Mouse (Mus musculus): Measurements from ENCODE around the gene Sirpa. TPM values are rescaled to one million over a fixed set of nuclear protein-coding genes. Genes with fewer than 3 reads are reported as not detected.

Gene Sirpa
- total and polyA plus RNA-seq, 3 experiments = 20.4 to 30.6 (median 27.1) TPM

DNA sequence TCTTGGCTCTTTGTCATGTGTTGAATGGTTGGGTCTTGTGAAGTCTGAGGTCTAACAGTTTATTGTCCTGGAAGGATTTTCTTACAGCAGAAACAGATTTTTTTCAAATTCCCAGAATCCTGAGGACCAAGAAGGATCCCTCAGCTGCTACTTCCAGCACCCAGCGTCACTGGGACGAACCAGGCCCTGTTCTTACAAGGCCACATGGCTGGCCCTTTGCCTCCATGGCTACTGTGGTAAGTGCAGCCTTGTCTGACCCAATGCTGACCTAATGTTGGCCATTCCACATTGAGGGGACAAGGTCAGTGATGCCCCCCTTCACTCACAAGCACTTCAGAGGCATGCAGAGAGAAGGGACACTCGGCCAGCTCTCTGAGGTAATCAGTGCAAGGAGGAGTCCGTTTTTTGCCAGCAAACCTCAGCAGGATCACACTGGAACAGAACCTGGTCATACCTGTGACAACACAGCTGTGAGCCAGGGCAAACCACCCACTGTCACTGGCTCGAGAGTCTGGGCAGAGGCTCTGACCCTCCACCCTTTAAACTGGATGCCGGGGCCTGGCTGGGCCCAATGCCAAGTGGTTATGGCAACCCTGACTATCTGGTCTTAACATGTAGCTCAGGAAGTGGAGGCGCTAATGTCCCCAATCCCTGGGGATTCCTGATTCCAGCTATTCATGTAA, 38.5 kb downstream of the Sirpa start:
- in situ Hi-C loops (cut with MboI; ENCODE audit: low pct_ligation_motif_present, low pct_unique_long_range_greater_than_20kb, low sequenced_read_pairs) = no loop called here
- Histone ChIP-seq H3K4me2 (ENCODE audit: insufficient read depth, low read depth, poor library complexity, severe bottlenecking) (no peak overlapping the region), H3K27me3 (replicated peaks) (no peaks in the 10 kb centered on the region), H3K79me2 (replicated peaks; ENCODE audit: control insufficient read depth, extremely low read depth, insufficient read depth, poor library complexity, severe bottlenecking) (no peaks in the 10 kb centered on the region), H3K9ac (ENCODE audit: insufficient read depth, low read depth) (no peak overlapping the region), H3K4me1 (ENCODE audit: control insufficient read depth in 1 of 2, insufficient read depth in 2 of 2) (peaks cover 25 to 47% of the 10 kb centered on the region in 2 experiments), H3K4me3 (replicated peaks in 1 of 3; ENCODE audit: low read depth in 2 of 3, low read length in 2 of 3, poor library complexity in 1 of 3) (no peak overlapping the region), H3K27ac (ENCODE audit: insufficient read depth, low read depth) (no peak overlapping the region), H3K9me3 (replicated peaks; ENCODE audit: low read length) (no peaks in the 10 kb centered on the region), H3K36me3 (replicated peaks in 1 of 2; ENCODE audit: control insufficient read depth in 1 of 2, insufficient read depth in 1 of 2, low read length in 1 of 2) (peaks cover 15 to 37% of the 10 kb centered on the region in 2 experiments)
- dilution Hi-C loops (cut with MboI; ENCODE audit: extremely low pct_ligation_motif_present, extremely low pct_unique_long_range_greater_than_20kb, low sequenced_read_pairs) = no loop called here
- no peak for DNase-seq (ENCODE audit: extremely low read depth)
- TF ChIP-seq MAZ (IDR thresholded peaks at IDR 0.05; ENCODE audit: low read depth, low read length) (no peak), NELFE (IDR thresholded peaks at IDR 0.05; ENCODE audit: low read depth, low read length) (no peak), PAX5 (IDR thresholded peaks at IDR 0.05; ENCODE audit: low read length) (no peak), CTCF (conservative IDR thresholded peaks at IDR 0.05 in 1 of 2, IDR thresholded peaks at IDR 0.05 in 1 of 2; ENCODE audit: low read depth in 2 of 2, low read length in 2 of 2) (no peak), GABPA (IDR thresholded peaks at IDR 0.05; ENCODE audit: insufficient replicate concordance, low read depth, low read length) (no peak), USF1 (IDR thresholded peaks at IDR 0.05; ENCODE audit: low read depth, low read length) (no peak), BHLHE40 (IDR thresholded peaks at IDR 0.05; ENCODE audit: low read depth, low read length) (no peak), RAD21 (IDR thresholded peaks at IDR 0.05; ENCODE audit: low read depth, low read length) (no peak), JUN (IDR thresholded peaks at IDR 0.05; ENCODE audit: insufficient read depth, low read depth, low read length) (no peak), MYC (IDR thresholded peaks at IDR 0.05; ENCODE audit: low read depth, low read length) (no peak), JUND (conservative IDR thresholded peaks at IDR 0.05; ENCODE audit: low read depth, low read length) (no peak), HCFC1 (IDR thresholded peaks at IDR 0.05; ENCODE audit: low read depth, low read length) (no peak), UBTF (IDR thresholded peaks at IDR 0.05; ENCODE audit: low read depth, low read length) (no peak), POLR2A (IDR thresholded peaks at IDR 0.05; ENCODE audit: low read depth, low read length) (no peak)

DNA sequence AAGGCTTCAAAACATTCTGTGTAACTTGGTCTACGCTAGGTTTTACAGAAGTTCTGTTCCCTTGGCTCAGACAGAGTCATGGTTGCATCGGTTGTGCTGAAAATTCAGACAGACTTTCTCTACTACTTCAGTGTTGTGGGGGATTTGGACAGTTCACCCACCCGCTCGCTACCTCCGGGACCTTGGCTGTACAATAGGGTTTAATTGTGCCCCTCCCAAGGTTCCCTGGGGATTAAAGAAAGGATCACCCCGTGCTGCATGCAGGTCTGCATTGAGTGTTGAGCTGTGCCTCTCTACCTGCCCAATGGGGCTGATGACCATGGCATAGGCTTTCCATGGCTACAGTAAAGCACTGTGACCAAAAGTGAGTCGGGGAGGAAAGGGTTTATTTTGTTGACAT, 39.7 kb downstream of the Sirpa start:
- Histone ChIP-seq H3K4me3 (replicated peaks in 1 of 3; ENCODE audit: low read depth in 2 of 3, low read length in 2 of 3, poor library complexity in 1 of 3) (no peak overlapping the region), H3K9me3 (replicated peaks; ENCODE audit: low read length) (no peaks in the 10 kb centered on the region), H3K4me2 (ENCODE audit: insufficient read depth, low read depth, poor library complexity, severe bottlenecking) (no peak overlapping the region), H3K27me3 (replicated peaks) (no peaks in the 10 kb centered on the region), H3K79me2 (replicated peaks; ENCODE audit: control insufficient read depth, extremely low read depth, insufficient read depth, poor library complexity, severe bottlenecking) (no peaks in the 10 kb centered on the region), H3K36me3 (replicated peaks in 1 of 2; ENCODE audit: control insufficient read depth in 1 of 2, insufficient read depth in 1 of 2, low read length in 1 of 2) (peaks cover 15 to 37% of the 10 kb centered on the region in 2 experiments), H3K9ac (ENCODE audit: insufficient read depth, low read depth) (no peak overlapping the region), H3K27ac (ENCODE audit: insufficient read depth, low read depth) (no peak overlapping the region), H3K4me1 (ENCODE audit: control insufficient read depth in 1 of 2, insufficient read depth in 2 of 2) (peaks cover 16 to 35% of the 10 kb centered on the region in 2 experiments)
- in situ Hi-C loops (cut with MboI; ENCODE audit: low pct_ligation_motif_present, low pct_unique_long_range_greater_than_20kb, low sequenced_read_pairs) (no loop called here), dilution Hi-C loops (cut with MboI; ENCODE audit: extremely low pct_ligation_motif_present, extremely low pct_unique_long_range_greater_than_20kb, low sequenced_read_pairs) (no loop called here)
- TF ChIP-seq ZC3H11A (IDR thresholded peaks at IDR 0.05; ENCODE audit: low read depth, low read length) = no peak
- no peak for TF ChIP-seq SIN3A (IDR thresholded peaks at IDR 0.05; ENCODE audit: low read length)
- TF ChIP-seq CHD2 (IDR thresholded peaks at IDR 0.05; ENCODE audit: low read length) = no peak
- TF ChIP-seq TBP (conservative IDR thresholded peaks at IDR 0.05; ENCODE audit: low read depth, low read length) = no peak
- no peak for TF ChIP-seq TCF12 (IDR thresholded peaks at IDR 0.05; ENCODE audit: low read depth, low read length)
- no peak for DNase-seq (ENCODE audit: extremely low read depth)
